Mouse (Mus musculus) liver, adult 2 months (tissue): ENCODE results near the gene Itga1. TPM values are rescaled to one million over a fixed set of nuclear protein-coding genes. Genes with fewer than 3 reads are reported as not detected.

Source experiments
- DNase-seq: peaks from one replicate; pipeline ENCODE4 v3.0.0-alpha.2; 2011; ENCODE audit warnings: low read depth, low spot score; ENCODE audit errors: extremely low read depth
- H3K27ac ChIP-seq: fragments of 200-500 bp; replicated peaks from 2 replicates; pipeline ENCODE4 v1.5.1; 2012; ENCODE audit warnings: low read depth, mild to moderate bottlenecking, control low read depth, inconsistent platforms, low read length; ENCODE audit not compliant: insufficient read depth
- H3K27me3 ChIP-seq: fragments of 200-500 bp; 2 replicates; pipeline ENCODE4 v1.6.1; 2012; ENCODE audit warnings: mild to moderate bottlenecking, moderate library complexity, low read length, inconsistent platforms; ENCODE audit not compliant: control insufficient read depth, insufficient read depth
- H3K36me3 ChIP-seq: fragments of 200-500 bp; 2 replicates; pipeline ENCODE4 v1.6.1; 2012; ENCODE audit warnings: low read length, inconsistent platforms; ENCODE audit not compliant: control insufficient read depth, insufficient read depth
- H3K4me1 ChIP-seq: fragments of 200-500 bp; 2 replicates; pipeline ENCODE4 v1.6.1; 2011; ENCODE audit warnings: low read length; ENCODE audit not compliant: control insufficient read depth, insufficient read depth
- H3K4me3 ChIP-seq: fragments of 200-500 bp; 2 replicates; pipeline ENCODE4 v1.5.1; 2011; ENCODE audit warnings: low read depth, mild to moderate bottlenecking, control low read depth, low read length, moderate library complexity; ENCODE audit not compliant: insufficient read depth
- H3K79me2 ChIP-seq: fragments of 200-500 bp; 2 replicates; pipeline ENCODE4 v1.6.1; 2012; ENCODE audit warnings: inconsistent platforms, mild to moderate bottlenecking, low read length, moderate library complexity; ENCODE audit not compliant: control insufficient read depth, insufficient read depth
- H3K9ac ChIP-seq: fragments of 200-500 bp; 2 replicates; pipeline ENCODE4 v1.6.1; 2012; ENCODE audit warnings: low read depth, mild to moderate bottlenecking, control low read depth, inconsistent platforms, low read length
- CTCF ChIP-seq: fragments of 200-500 bp; IDR thresholded peaks from 2 replicates; pipeline ENCODE4 v1.5.1; 2011; ENCODE audit warnings: low read depth, low read length, control low read depth
- POLR2A ChIP-seq: fragments of 200-500 bp; IDR thresholded peaks from 2 replicates; pipeline ENCODE4 v1.6.1; 2011; ENCODE audit warnings: low read length, control low read depth; ENCODE audit not compliant: insufficient read depth; ENCODE audit errors: extremely low read depth
- WGBS: fragments of 180-500 bp; shearing (Covaris S2); methylation state at CpG from one replicate; pipeline ENCODE4 v1.1.7; 2018; 5-methylcytosine and 5-hydroxymethylcytosine counted together
- polyA plus RNA-seq: library from polyadenylated mRNA; depleted of rRNA; stranded (reverse); fragments of >200 nt; gene quantifications from 2 replicates; pipeline ENCODE4 v1.2.3, GENCODE M21; 2012
- total RNA-seq: library from RNA; depleted of rRNA; stranded (reverse); fragments of >200 nt; gene quantifications from 2 replicates; pipeline ENCODE4 v1.2.3, GENCODE M21; 2014

The Itga1 gene
- total and polyA plus RNA-seq, 2 experiments, result 3.2 to 20.1 TPM

GRCm38 (mm10) chr13:115136761-115137160, 35.0 kb upstream of the Itga1 start:
- Histone ChIP-seq H3K27me3 (no peaks in the 10 kb centered on the region), H3K4me1 (no peaks in the 10 kb centered on the region; the same call in 1 of the 2 replicates), H3K79me2 (no peaks in the 10 kb centered on the region), H3K9ac (no peak overlapping the region), H3K27ac (no peak overlapping the region), H3K4me3 (no peak overlapping the region), H3K36me3 (no peaks in the 10 kb centered on the region)
- WGBS, result 78% methylated on average over 3 of the region's 3 CpGs
- TF ChIP-seq POLR2A, result no peak
- TF ChIP-seq CTCF, result no peak
- DNase-seq, result peak; percentile 45

GRCm38 (mm10) chr13:115132435-115132834, 30.7 kb upstream of the Itga1 start:
- Histone ChIP-seq H3K9ac (no peak overlapping the region), H3K4me1 (no peaks in the 10 kb centered on the region; the same call in 1 of the 2 replicates), H3K27ac (no peak overlapping the region), H3K4me3 (no peak overlapping the region), H3K36me3 (no peaks in the 10 kb centered on the region), H3K79me2 (no peaks in the 10 kb centered on the region), H3K27me3 (no peaks in the 10 kb centered on the region)
- no peak for DNase-seq
- TF ChIP-seq POLR2A, result no peak
- no peak for TF ChIP-seq CTCF
- 44% methylated on average over 5 of the region's 5 CpGs for WGBS

- no peak overlapping the region for H3K4me3 ChIP-seq
- 76% methylated on average over 3 of the region's 3 CpGs for WGBS
- no peaks in the 10 kb centered on the region for H3K36me3 ChIP-seq
- no peaks in the 10 kb centered on the region for H3K79me2 ChIP-seq
- no peak for TF ChIP-seq CTCF
- no peak for TF ChIP-seq POLR2A
- H3K27me3 ChIP-seq, result no peaks in the 10 kb centered on the region
- no peak overlapping the region for H3K27ac ChIP-seq
- no peak overlapping the region for H3K9ac ChIP-seq
- no peaks in the 10 kb centered on the region; the same call in 1 of the 2 replicates for H3K4me1 ChIP-seq
- no peak for DNase-seq
Measured at GRCm38 (mm10) chr13:115131381-115131780, 29.6 kb upstream of the Itga1 start.

GRCm38 (mm10) chr13:115130035-115130434, 28.3 kb upstream of the Itga1 start:
- Histone ChIP-seq H3K79me2 (no peaks in the 10 kb centered on the region), H3K4me1 (no peaks in the 10 kb centered on the region), H3K9ac (no peak overlapping the region), H3K27ac (no peak overlapping the region), H3K4me3 (no peak overlapping the region), H3K36me3 (no peaks in the 10 kb centered on the region), H3K27me3 (no peaks in the 10 kb centered on the region)
- WGBS, result 67% methylated on average over 2 of the region's 2 CpGs
- DNase-seq, result no peak
- TF ChIP-seq CTCF (no peak), POLR2A (no peak)

GRCm38 (mm10) chr13:115127826-115128225, 26.1 kb upstream of the Itga1 start:
- WGBS, result 89% methylated on average over 1 of the region's 1 CpGs
- no peaks in the 10 kb centered on the region for H3K27me3 ChIP-seq

GRCm38 (mm10) chr13:115126534-115126933, 24.8 kb upstream of the Itga1 start:
- Histone ChIP-seq H3K9ac (no peak overlapping the region), H3K27ac (no peak overlapping the region), H3K27me3 (no peaks in the 10 kb centered on the region), H3K4me1 (no peaks in the 10 kb centered on the region; the same call in 1 of the 2 replicates), H3K79me2 (no peaks in the 10 kb centered on the region), H3K4me3 (no peak overlapping the region), H3K36me3 (no peaks in the 10 kb centered on the region)
- no peak for DNase-seq
- no peak for TF ChIP-seq CTCF
- no peak for TF ChIP-seq POLR2A
- 97% methylated on average over 2 of the region's 2 CpGs for WGBS

More at GRCm38 (mm10) chr13:115127826-115128225, 26.1 kb upstream of the Itga1 start:
- Histone ChIP-seq H3K9ac (no peak overlapping the region), H3K4me1 (no peaks in the 10 kb centered on the region; the same call in 1 of the 2 replicates), H3K36me3 (no peaks in the 10 kb centered on the region), H3K4me3 (no peak overlapping the region), H3K27ac (no peak overlapping the region), H3K79me2 (no peaks in the 10 kb centered on the region)
- TF ChIP-seq POLR2A, result no peak
- no peak for TF ChIP-seq CTCF
- DNase-seq, result no peak
